Mouse (Mus musculus) liver, adult 2 months (tissue): ENCODE results near the gene Dad1. TPM values are rescaled to one million over a fixed set of nuclear protein-coding genes. Genes with fewer than 3 reads are reported as not detected.

Experiments
- DNase-seq: peaks from one replicate; pipeline ENCODE4 v3.0.0-alpha.2; 2011; ENCODE audit warnings: low read depth, low spot score; ENCODE audit errors: extremely low read depth
- H3K27ac ChIP-seq: fragments of 200-500 bp; replicated peaks from 2 replicates; pipeline ENCODE4 v1.5.1; 2012; ENCODE audit warnings: low read depth, mild to moderate bottlenecking, control low read depth, inconsistent platforms, low read length; ENCODE audit not compliant: insufficient read depth
- H3K27me3 ChIP-seq: fragments of 200-500 bp; 2 replicates; pipeline ENCODE4 v1.6.1; 2012; ENCODE audit warnings: mild to moderate bottlenecking, moderate library complexity, low read length, inconsistent platforms; ENCODE audit not compliant: control insufficient read depth, insufficient read depth
- H3K36me3 ChIP-seq: fragments of 200-500 bp; 2 replicates; pipeline ENCODE4 v1.6.1; 2012; ENCODE audit warnings: low read length, inconsistent platforms; ENCODE audit not compliant: control insufficient read depth, insufficient read depth
- H3K4me1 ChIP-seq: fragments of 200-500 bp; 2 replicates; pipeline ENCODE4 v1.6.1; 2011; ENCODE audit warnings: low read length; ENCODE audit not compliant: control insufficient read depth, insufficient read depth
- H3K4me3 ChIP-seq: fragments of 200-500 bp; 2 replicates; pipeline ENCODE4 v1.5.1; 2011; ENCODE audit warnings: low read depth, mild to moderate bottlenecking, control low read depth, low read length, moderate library complexity; ENCODE audit not compliant: insufficient read depth
- H3K79me2 ChIP-seq: fragments of 200-500 bp; 2 replicates; pipeline ENCODE4 v1.6.1; 2012; ENCODE audit warnings: inconsistent platforms, mild to moderate bottlenecking, low read length, moderate library complexity; ENCODE audit not compliant: control insufficient read depth, insufficient read depth
- H3K9ac ChIP-seq: fragments of 200-500 bp; 2 replicates; pipeline ENCODE4 v1.6.1; 2012; ENCODE audit warnings: low read depth, mild to moderate bottlenecking, control low read depth, inconsistent platforms, low read length
- CTCF ChIP-seq: fragments of 200-500 bp; IDR thresholded peaks from 2 replicates; pipeline ENCODE4 v1.5.1; 2011; ENCODE audit warnings: low read depth, low read length, control low read depth
- POLR2A ChIP-seq: fragments of 200-500 bp; IDR thresholded peaks from 2 replicates; pipeline ENCODE4 v1.6.1; 2011; ENCODE audit warnings: low read length, control low read depth; ENCODE audit not compliant: insufficient read depth; ENCODE audit errors: extremely low read depth
- WGBS: fragments of 180-500 bp; shearing (Covaris S2); methylation state at CpG from one replicate; pipeline ENCODE4 v1.1.7; 2018; 5-methylcytosine and 5-hydroxymethylcytosine counted together
- polyA plus RNA-seq: library from polyadenylated mRNA; depleted of rRNA; stranded (reverse); fragments of >200 nt; gene quantifications from 2 replicates; pipeline ENCODE4 v1.2.3, GENCODE M21; 2012
- total RNA-seq: library from RNA; depleted of rRNA; stranded (reverse); fragments of >200 nt; gene quantifications from 2 replicates; pipeline ENCODE4 v1.2.3, GENCODE M21; 2014

Gene Dad1
- total and polyA plus RNA-seq, 2 experiments = 39.4 to 638 TPM

DNA sequence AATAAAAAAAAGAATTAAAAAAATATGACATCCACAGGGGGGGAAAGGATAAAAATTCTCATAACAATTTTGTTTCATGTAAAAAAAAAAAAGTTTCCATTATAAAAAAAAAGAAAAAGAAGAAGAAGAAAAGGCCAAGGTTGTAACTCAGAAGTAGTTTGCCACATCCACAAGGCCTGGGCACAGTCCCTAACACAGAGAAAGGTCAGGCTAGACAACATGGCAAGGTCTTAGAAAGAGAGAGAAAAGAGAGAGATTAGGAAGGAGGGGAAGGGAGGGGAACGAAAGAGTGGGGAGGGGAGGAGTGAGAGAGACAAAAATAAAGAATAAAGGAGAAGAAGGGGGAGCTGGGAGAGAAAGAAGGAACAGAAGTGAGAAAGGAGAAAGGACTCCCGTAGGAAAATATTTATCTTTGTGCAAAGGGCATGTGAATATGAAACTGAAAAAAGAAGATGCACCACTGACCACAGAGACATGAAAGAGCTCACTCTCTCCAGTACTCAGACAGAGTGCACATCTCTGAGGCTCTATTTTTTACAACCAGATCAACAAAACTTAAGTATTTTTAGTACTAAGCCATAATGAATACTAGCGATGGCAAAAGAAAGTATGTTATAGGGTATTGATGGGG is 18.2 kb upstream of the Dad1 start:
- Histone ChIP-seq H3K4me1 (no peaks in the 10 kb centered on the region), H3K27me3 (no peaks in the 10 kb centered on the region), H3K36me3 (peaks cover 6% of the 10 kb centered on the region), H3K27ac (no peak overlapping the region), H3K9ac (no peak overlapping the region), H3K4me3 (no peak overlapping the region), H3K79me2 (no peaks in the 10 kb centered on the region)
- TF ChIP-seq CTCF (no peak), POLR2A (no peak)
- no peak for DNase-seq
- 76% methylated on average over 3 of the region's 3 CpGs for WGBS

DNA sequence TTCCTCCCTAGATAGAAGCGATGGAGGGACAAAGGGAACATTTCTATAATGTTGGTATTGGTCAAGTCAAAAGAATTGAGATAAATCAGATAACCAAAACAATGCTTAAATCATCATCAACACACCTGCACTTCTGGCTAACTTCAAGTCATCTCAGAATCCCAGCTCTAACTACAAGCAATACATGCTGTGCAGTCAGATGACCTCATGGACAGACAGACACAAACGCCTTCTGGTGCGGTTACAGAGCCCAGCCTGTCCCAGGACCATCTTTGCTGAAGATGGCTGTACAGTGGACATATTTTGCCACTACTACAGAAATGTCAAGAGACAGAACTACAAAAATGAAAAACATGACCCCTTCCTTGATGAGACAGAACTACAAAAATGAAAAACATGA is 16.5 kb upstream of the Dad1 start:
- Histone ChIP-seq H3K4me3 (no peak overlapping the region), H3K79me2 (no peaks in the 10 kb centered on the region), H3K9ac (no peak overlapping the region), H3K36me3 (peaks cover 9% of the 10 kb centered on the region), H3K4me1 (no peaks in the 10 kb centered on the region), H3K27ac (no peak overlapping the region), H3K27me3 (no peaks in the 10 kb centered on the region)
- TF ChIP-seq CTCF (no peak), POLR2A (no peak)
- DNase-seq = no peak
- 95% methylated on average over 3 of the region's 3 CpGs for WGBS

DNA sequence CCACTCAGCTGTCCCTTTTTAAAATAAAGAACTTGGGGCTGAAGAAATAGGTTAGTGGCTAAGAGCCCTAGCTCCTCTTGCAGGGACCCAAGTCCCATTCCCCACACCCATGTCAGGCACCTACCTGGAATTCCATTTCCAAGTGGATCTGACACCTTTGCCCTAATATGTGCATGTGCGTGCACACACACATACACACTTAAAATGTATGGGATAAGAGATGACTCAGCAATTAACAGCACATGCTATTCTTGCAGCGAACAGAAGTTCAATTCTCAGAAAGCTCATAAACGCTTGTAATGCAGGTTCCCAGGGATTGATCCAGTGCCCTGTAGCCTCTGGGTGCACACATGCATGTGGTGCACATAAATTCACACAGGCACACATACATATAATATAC is 15.7 kb upstream of the Dad1 start:
- Histone ChIP-seq H3K4me1 (no peaks in the 10 kb centered on the region), H3K79me2 (no peaks in the 10 kb centered on the region), H3K9ac (no peak overlapping the region), H3K36me3 (peaks cover 15% of the 10 kb centered on the region), H3K4me3 (no peak overlapping the region), H3K27me3 (no peaks in the 10 kb centered on the region), H3K27ac (no peak overlapping the region)
- TF ChIP-seq CTCF = no peak
- no peak for TF ChIP-seq POLR2A
- WGBS = 96% methylated on average over 3 of the region's 3 CpGs
- DNase-seq = no peak

DNA sequence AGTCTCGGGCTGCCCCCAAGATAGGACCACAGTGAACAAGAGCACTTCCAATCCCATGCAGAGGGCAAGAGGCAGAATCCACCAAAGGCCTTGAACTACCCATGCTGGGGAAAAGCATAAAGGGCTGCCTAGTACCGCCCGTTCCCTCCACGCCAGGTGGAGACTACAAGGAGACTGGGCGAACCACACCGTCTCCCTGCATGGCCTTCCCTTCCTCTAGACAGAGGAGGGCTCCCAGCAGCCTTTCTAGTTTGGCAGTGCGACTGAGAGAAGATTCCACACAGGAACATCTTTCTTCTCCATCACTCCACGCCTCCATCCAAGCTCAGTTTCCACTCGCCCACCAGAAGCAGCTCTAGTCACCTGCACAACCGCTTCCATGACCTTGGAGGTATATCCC is 14.1 kb upstream of the Dad1 start:
- TF ChIP-seq POLR2A (no peak), CTCF (no peak)
- DNase-seq = no peak
- Histone ChIP-seq H3K36me3 (peaks cover 26% of the 10 kb centered on the region), H3K27me3 (no peaks in the 10 kb centered on the region), H3K9ac (no peak overlapping the region), H3K4me1 (no peaks in the 10 kb centered on the region), H3K79me2 (no peaks in the 10 kb centered on the region), H3K4me3 (no peak overlapping the region), H3K27ac (no peak overlapping the region)
- 95% methylated on average over 10 of the region's 10 CpGs for WGBS

DNA sequence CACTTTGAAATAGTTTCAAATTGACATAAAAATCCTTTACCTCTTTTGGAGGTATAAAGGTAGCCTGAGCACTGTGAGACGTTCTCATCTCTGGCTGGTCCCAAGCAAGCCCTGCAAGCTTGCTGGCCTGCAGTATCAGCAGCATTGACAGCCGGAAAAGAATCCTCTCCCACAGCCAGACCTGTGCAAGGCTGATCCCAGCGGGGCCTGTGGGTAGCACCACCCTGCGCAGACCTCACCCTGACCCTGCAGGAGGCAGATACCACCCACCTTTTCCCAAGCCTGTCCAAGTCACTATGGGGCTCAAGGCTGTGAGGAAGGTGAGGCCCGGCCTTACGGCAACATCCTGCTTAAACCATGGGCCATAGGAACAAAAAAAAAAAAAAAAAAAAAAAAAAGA is 12.0 kb upstream of the Dad1 start:
- DNase-seq = no peak
- Histone ChIP-seq H3K27me3 (no peaks in the 10 kb centered on the region), H3K4me1 (no peaks in the 10 kb centered on the region), H3K27ac (no peak overlapping the region), H3K9ac (no peak overlapping the region), H3K4me3 (no peak overlapping the region), H3K36me3 (peaks cover 28% of the 10 kb centered on the region), H3K79me2 (no peaks in the 10 kb centered on the region)
- no peak for TF ChIP-seq CTCF
- no peak for TF ChIP-seq POLR2A
- WGBS = 90% methylated on average over 6 of the region's 6 CpGs

DNA sequence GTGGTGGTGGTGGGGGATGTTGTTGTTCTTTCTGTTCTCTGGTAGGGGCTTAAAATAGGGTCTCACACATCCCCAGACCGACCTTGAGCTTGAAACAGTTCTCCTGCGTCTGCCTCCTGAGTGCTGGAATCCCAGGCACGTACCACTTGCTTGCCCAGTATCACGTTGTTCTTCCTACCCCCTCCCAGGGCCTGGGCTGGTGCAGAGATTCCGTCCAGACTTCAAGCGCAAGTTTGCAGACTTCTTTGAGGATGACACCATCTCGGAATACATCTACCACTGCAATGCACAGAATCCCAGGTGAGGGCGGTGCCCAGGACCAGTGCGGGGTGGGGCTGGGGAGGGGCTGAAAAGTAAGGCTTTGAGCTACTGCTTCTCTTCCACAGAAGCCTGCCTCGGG is 11.2 kb upstream of the Dad1 start:
- Histone ChIP-seq H3K4me1 (peaks cover 6% of the 10 kb centered on the region), H3K27ac (no peak overlapping the region), H3K79me2 (no peaks in the 10 kb centered on the region), H3K4me3 (no peak overlapping the region), H3K36me3 (peaks cover 28% of the 10 kb centered on the region), H3K27me3 (no peaks in the 10 kb centered on the region), H3K9ac (no peak overlapping the region)
- DNase-seq = no peak
- no peak for TF ChIP-seq POLR2A
- TF ChIP-seq CTCF = no peak
- 86% methylated on average over 10 of the region's 10 CpGs for WGBS
